Mouse (Mus musculus) liver, embryonic 14.5 days (tissue): ENCODE data around the gene Olfr224. TPM values are rescaled to one million over a fixed set of nuclear protein-coding genes. Genes with fewer than 3 reads are reported as not detected.

Experiments
- ATAC-seq: fragments of 200-750 bp; cut with Nextera tagmentation; 2 replicates; pipeline ENCODE4 v1.8.0; 2017; ENCODE audit warnings: moderate number of reproducible peaks, mild to moderate bottlenecking, moderate library complexity; ENCODE audit not compliant: insufficient read depth
- DNase-seq, 3 experiments: peaks; one replicate each; pipeline ENCODE4 v3.0.0-alpha.2; 2012 to 2013; ENCODE audit warnings: low read depth in 3 of 3, low spot score in 3 of 3
- H3K27ac ChIP-seq: fragments of 300-500 bp; sonication (generic); 2 replicates; pipeline ENCODE4 v1.5.1; 2014; ENCODE audit warnings: moderate library complexity, mild to moderate bottlenecking, control low read depth, inconsistent platforms
- H3K27me3 ChIP-seq: fragments of 300-500 bp; sonication (generic); 2 replicates; pipeline ENCODE4 v1.6.1; 2014; ENCODE audit warnings: mild to moderate bottlenecking, low read length, moderate library complexity; ENCODE audit not compliant: control insufficient read depth, insufficient read depth
- H3K36me3 ChIP-seq: fragments of 300-500 bp; sonication (generic); replicated peaks from 2 replicates; pipeline ENCODE4 v1.6.1; 2014; ENCODE audit warnings: low read depth; ENCODE audit not compliant: control insufficient read depth, insufficient read depth
- H3K4me1 ChIP-seq, 2 experiments: fragments of 200-500 bp in 1 of 2; fragments of 300-500 bp in 1 of 2; sonication (generic) in 1 of 2; replicated peaks; 2 replicates each; pipeline ENCODE4 v1.6.1; 2012 to 2014; ENCODE audit warnings: antibody characterized with exemption in 1 of 2, inconsistent platforms in 1 of 2, low read length in 1 of 2; ENCODE audit not compliant: control insufficient read depth in 2 of 2, insufficient read depth in 2 of 2
- H3K4me2 ChIP-seq: fragments of 300-500 bp; sonication (generic); 2 replicates; pipeline ENCODE4 v1.6.1; 2014; ENCODE audit warnings: low read depth, mild to moderate bottlenecking, control low read depth, moderate library complexity
- H3K4me3 ChIP-seq, 2 experiments: fragments of 200-500 bp in 1 of 2; fragments of 300-500 bp in 1 of 2; sonication (generic) in 1 of 2; 2 replicates each; pipeline ENCODE4 v1.5.1; 2012 to 2014; ENCODE audit warnings: low read depth in 2 of 2, low read length in 2 of 2, mild to moderate bottlenecking in 2 of 2, control low read depth in 1 of 2, inconsistent platforms in 1 of 2, moderate library complexity in 1 of 2; ENCODE audit not compliant: insufficient read depth in 1 of 2
- H3K9ac ChIP-seq: fragments of 300-500 bp; sonication (generic); replicated peaks from 2 replicates; pipeline ENCODE4 v1.6.1; 2014; ENCODE audit warnings: mild to moderate bottlenecking, control low read depth, moderate library complexity
- H3K9me3 ChIP-seq: fragments of 300-500 bp; sonication (generic); 2 replicates; pipeline ENCODE4 v1.6.1; 2016; ENCODE audit warnings: low read length, mixed read lengths; ENCODE audit not compliant: control insufficient read depth
- CTCF ChIP-seq: IDR thresholded peaks from 2 replicates; pipeline ENCODE4 v1.5.1; 2016; ENCODE audit warnings: antibody characterized with exemption, low read depth, control low read depth
- EP300 ChIP-seq: IDR thresholded peaks from 2 replicates; pipeline ENCODE4 v1.6.1; 2016; ENCODE audit warnings: antibody characterized with exemption, low read depth
- WGBS: fragments of 180-500 bp; shearing (Covaris S2); extraction: QIAGEN DNeasy Blood & Tissue Kit; methylation state at CpG from one replicate; pipeline ENCODE4 v1.1.7; 2014; ENCODE audit not compliant: insufficient replicate concordance; 5-methylcytosine and 5-hydroxymethylcytosine counted together
- polyA plus RNA-seq, 2 experiments: library from polyadenylated mRNA; depleted of rRNA in 1 of 2; stranded (reverse) in 1 of 2; unstranded in 1 of 2; fragments of >200 nt; fragmentation: Nextera tagmentation in 1 of 2; extraction: Ambion mirVana in 1 of 2; gene quantifications; 2 replicates each; pipeline versions ENCODE4 v1.2.1 to v1.2.3; 2012 to 2014

Olfr224 gene
- polyA plus RNA-seq, 2 experiments: not detected

GRCm38 (mm10) chr11:58602062-58602461 is 31.7 kb upstream of the Olfr224 start:
- Histone ChIP-seq H3K4me2 (no peak overlapping the region), H3K27me3 (no peaks in the 10 kb centered on the region), H3K36me3 (no peaks in the 10 kb centered on the region), H3K9ac (no peak overlapping the region), H3K9me3 (no peaks in the 10 kb centered on the region), H3K27ac (no peak overlapping the region), H3K4me1 (peaks cover 3 to 8% of the 10 kb centered on the region in 2 experiments; a peak in 1 of 4 replicates), H3K4me3 (no peak overlapping the region)
- no peak for ATAC-seq
- DNase-seq: no peak
- TF ChIP-seq EP300 (no peak), CTCF (no peak)

GRCm38 (mm10) chr11:58597837-58598236 is 27.5 kb upstream of the Olfr224 start:
- Histone ChIP-seq H3K4me1 (peaks cover 0 to 2% of the 10 kb centered on the region in 2 experiments; a peak in 1 of 4 replicates), H3K27ac (no peak overlapping the region), H3K9me3 (no peaks in the 10 kb centered on the region), H3K4me3 (no peak overlapping the region), H3K4me2 (no peak overlapping the region), H3K36me3 (no peaks in the 10 kb centered on the region), H3K27me3 (no peaks in the 10 kb centered on the region), H3K9ac (no peak overlapping the region)
- DNase-seq (peak in 2 of 3 experiments; percentile 67 to 68), ATAC-seq (no peak)
- 55% methylated on average over 13 of the region's 13 CpGs for WGBS
- TF ChIP-seq EP300: no peak
- no peak for TF ChIP-seq CTCF

- 58% methylated on average over 6 of the region's 6 CpGs for WGBS
- no peak within 1 kb of the TSS for H3K4me2 ChIP-seq
- H3K27ac ChIP-seq: no peak within 1 kb of the TSS
- H3K4me3 ChIP-seq: no peak within 1 kb of the TSS
- H3K9me3 ChIP-seq: no peaks in the 10 kb centered on the region
- H3K4me1 ChIP-seq: peaks cover 0 to 2% of the 10 kb centered on the region in 2 experiments; a peak in 1 of 4 replicates
- ATAC-seq (no peak), DNase-seq (no peak)
- TF ChIP-seq CTCF: no peak
- no peak for TF ChIP-seq EP300
- H3K36me3 ChIP-seq: no peaks in the 10 kb centered on the region
- no peak within 1 kb of the TSS for H3K9ac ChIP-seq
- no peaks in the 10 kb centered on the region for H3K27me3 ChIP-seq
These were observed 24.5 kb upstream of the Olfr224 start, which contains the start of gene Olfr324 for GRCm38 (mm10) chr11:58594814-58595213. Gene Olfr324, plus strand, starts transcription at chr11:58595114.

- Histone ChIP-seq H3K27me3 (no peaks in the 10 kb centered on the region), H3K9me3 (no peaks in the 10 kb centered on the region), H3K4me3 (no peak overlapping the region), H3K36me3 (no peaks in the 10 kb centered on the region), H3K9ac (no peak overlapping the region), H3K4me1 (peaks cover 17 to 35% of the 10 kb centered on the region in 2 experiments), H3K4me2 (no peak overlapping the region), H3K27ac (no peak overlapping the region)
- ATAC-seq (no peak), DNase-seq (no peak)
- TF ChIP-seq EP300 (no peak), CTCF (no peak)
- WGBS: 62% methylated on average over 3 of the region's 3 CpGs
These were observed 18.4 kb upstream of the Olfr224 start for GRCm38 (mm10) chr11:58588620-58589250.

- H3K36me3 ChIP-seq: no peaks in the 10 kb centered on the region
- H3K27ac ChIP-seq: peak overlapping the region; percentile 87
- H3K4me3 ChIP-seq: peak overlapping the region; percentile 1 to 31; a peak in 3 of 4 replicates
- no peaks in the 10 kb centered on the region for H3K27me3 ChIP-seq
- no peaks in the 10 kb centered on the region for H3K9me3 ChIP-seq
- TF ChIP-seq EP300 (peak; percentile 85), CTCF (peak; percentile 94)
- H3K9ac ChIP-seq: peak overlapping the region; percentile 58
- 30% methylated on average over 7 of the region's 7 CpGs for WGBS
- DNase-seq (peak; percentile 74 to 84 (median 83)), ATAC-seq (peak; percentile 100)
- H3K4me2 ChIP-seq: peak overlapping the region; percentile 55
- H3K4me1 ChIP-seq: peaks cover 17 to 35% of the 10 kb centered on the region in 2 experiments
These were observed 17.6 kb upstream of the Olfr224 start for GRCm38 (mm10) chr11:58587898-58588348.
